Mouse (Mus musculus) small intestine, adult 2 months (tissue): ENCODE results near the gene 1700020N01Rik. TPM values are rescaled to one million over a fixed set of nuclear protein-coding genes. Genes with fewer than 3 reads are reported as not detected.
A peak's percentile ranks its signal among the peaks of the same experiment; 100 is the strongest.

Experiments used
- H3K27ac ChIP-seq: fragments of 200-500 bp; 2 replicates; pipeline ENCODE4 v1.5.1; 2012; ENCODE audit warnings: low read depth, low read length, control low read depth, inconsistent platforms; ENCODE audit not compliant: insufficient read depth
- H3K27me3 ChIP-seq: fragments of 200-500 bp; 2 replicates; pipeline ENCODE4 v1.6.1; 2012; ENCODE audit warnings: mild to moderate bottlenecking, moderate library complexity, low read length, inconsistent platforms; ENCODE audit not compliant: control insufficient read depth, insufficient read depth
- H3K36me3 ChIP-seq: fragments of 200-500 bp; 2 replicates; pipeline ENCODE4 v1.6.1; 2012; ENCODE audit warnings: mild to moderate bottlenecking, low read length, control low read depth, inconsistent platforms; ENCODE audit not compliant: control insufficient read depth, insufficient read depth
- H3K4me1 ChIP-seq: fragments of 200-500 bp; 2 replicates; pipeline ENCODE4 v1.6.1; 2012; ENCODE audit warnings: low read length, inconsistent platforms, mixed read lengths; ENCODE audit not compliant: control insufficient read depth, insufficient read depth, insufficient read length
- H3K4me3 ChIP-seq: fragments of 200-500 bp; 2 replicates; pipeline ENCODE4 v1.5.1; 2012; ENCODE audit warnings: low read depth, mild to moderate bottlenecking, control low read depth, inconsistent platforms, low read length, moderate library complexity
- CTCF ChIP-seq: fragments of 200-500 bp; IDR thresholded peaks from 2 replicates; pipeline ENCODE4 v1.5.1; 2012; ENCODE audit warnings: low read depth, mild to moderate bottlenecking, control low read depth, inconsistent platforms, low read length, moderate library complexity, mixed read lengths; ENCODE audit not compliant: insufficient replicate concordance, insufficient read length; ENCODE audit errors: extremely low read depth
- POLR2A ChIP-seq: fragments of 200-500 bp; IDR thresholded peaks from 2 replicates; pipeline ENCODE4 v1.6.1; 2012; ENCODE audit warnings: low read depth, mild to moderate bottlenecking, control low read depth, inconsistent platforms, low read length, moderate library complexity
- WGBS: fragments of 180-500 bp; shearing (Covaris S2); methylation state at CpG from one replicate; pipeline ENCODE4 v1.1.7; 2018; 5-methylcytosine and 5-hydroxymethylcytosine counted together
- polyA plus RNA-seq: library from polyadenylated mRNA; depleted of rRNA; stranded (reverse); fragments of >200 nt; gene quantifications from 2 replicates; pipeline ENCODE4 v1.2.3, GENCODE M21; 2012

1700020N01Rik gene
- polyA plus RNA-seq, 1 experiment = 0.11 TPM

- TF ChIP-seq CTCF (no peak), POLR2A (no peak)
- peak overlapping the region; percentile 78; the same call in 1 of the 2 replicates for H3K27ac ChIP-seq
- H3K4me3 ChIP-seq = no peak overlapping the region
- no peaks in the 10 kb centered on the region for H3K27me3 ChIP-seq
- H3K36me3 ChIP-seq = no peaks in the 10 kb centered on the region
- 20% methylated on average over 4 of the region's 4 CpGs for WGBS
- H3K4me1 ChIP-seq = peaks cover 21% of the 10 kb centered on the region; the same call in 1 of the 2 replicates
These were observed 19.2 kb upstream of the 1700020N01Rik start for GRCm38 (mm10) chr10:21573713-21574112.

DNA sequence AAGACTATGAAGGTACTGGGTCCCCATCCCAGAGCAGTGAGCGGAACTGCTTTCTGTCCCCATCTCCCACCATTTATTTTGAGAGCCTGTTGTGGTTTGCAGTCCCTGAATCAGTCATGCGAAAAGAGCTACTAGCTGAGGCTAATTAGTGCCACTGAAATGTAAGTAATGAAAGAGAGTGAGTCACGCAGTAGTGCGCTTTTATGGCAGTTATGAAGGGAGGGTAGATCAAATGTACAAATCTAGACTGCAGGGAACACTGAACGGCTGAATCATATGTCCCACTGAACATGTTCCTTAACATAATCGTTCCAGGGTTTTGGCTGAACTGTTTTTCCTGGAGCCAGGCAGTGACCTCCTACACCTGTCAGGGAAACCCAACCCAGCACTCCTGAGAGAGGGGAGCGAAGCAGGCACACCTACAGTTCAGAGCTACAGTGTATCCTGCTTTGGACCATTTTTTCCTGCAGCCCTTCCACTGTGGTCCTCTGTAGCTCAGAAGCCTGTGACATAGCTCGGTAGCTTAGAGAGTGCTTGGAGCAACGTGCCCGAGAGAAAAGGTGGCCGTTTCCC lies 17.1 kb upstream of the 1700020N01Rik start:
- Histone ChIP-seq H3K4me1 (peaks cover 19% of the 10 kb centered on the region; the same call in 1 of the 2 replicates), H3K27me3 (no peaks in the 10 kb centered on the region), H3K36me3 (no peaks in the 10 kb centered on the region), H3K27ac (peak overlapping the region; percentile 92), H3K4me3 (no peak overlapping the region)
- 55% methylated on average over 11 of the region's 11 CpGs for WGBS
- TF ChIP-seq POLR2A (no peak), CTCF (no peak)

- TF ChIP-seq CTCF = no peak
- TF ChIP-seq POLR2A = no peak
- no peaks in the 10 kb centered on the region for H3K36me3 ChIP-seq
These were observed 15.1 kb upstream of the 1700020N01Rik start for GRCm38 (mm10) chr10:21577798-21578197.

DNA sequence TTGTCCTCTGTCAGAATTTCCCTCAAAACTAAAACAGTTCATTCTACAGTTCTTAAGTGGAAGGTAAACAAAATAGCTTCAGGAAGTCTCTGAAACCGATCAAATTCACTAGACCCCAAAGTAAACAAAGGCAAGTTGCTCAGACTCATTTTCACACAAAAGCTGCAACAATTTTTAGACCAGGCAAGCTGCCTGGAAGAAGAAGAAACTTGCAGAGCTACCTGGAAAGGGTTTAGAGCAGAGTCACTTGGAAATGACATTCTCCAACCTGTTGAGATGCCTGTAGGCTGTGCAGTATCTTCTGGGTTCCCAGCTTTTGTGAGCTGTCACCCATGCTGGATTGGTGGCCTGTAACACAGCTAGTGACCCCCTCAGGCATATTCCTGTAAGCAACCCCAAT lies 11.4 kb upstream of the 1700020N01Rik start:
- Histone ChIP-seq H3K27ac (no peak overlapping the region), H3K4me3 (no peak overlapping the region), H3K27me3 (no peaks in the 10 kb centered on the region), H3K36me3 (no peaks in the 10 kb centered on the region), H3K4me1 (peaks cover 4% of the 10 kb centered on the region; the same call in 1 of the 2 replicates)
- no peak for TF ChIP-seq POLR2A
- TF ChIP-seq CTCF = no peak
- WGBS = 68% methylated on average over 1 of the region's 1 CpGs

More at GRCm38 (mm10) chr10:21577798-21578197, 15.1 kb upstream of the 1700020N01Rik start:
- Histone ChIP-seq H3K27me3 (no peaks in the 10 kb centered on the region), H3K4me3 (no peak overlapping the region), H3K27ac (no peak overlapping the region), H3K4me1 (peaks cover 16% of the 10 kb centered on the region; the same call in 1 of the 2 replicates)
- 90% methylated on average over 6 of the region's 6 CpGs for WGBS

DNA sequence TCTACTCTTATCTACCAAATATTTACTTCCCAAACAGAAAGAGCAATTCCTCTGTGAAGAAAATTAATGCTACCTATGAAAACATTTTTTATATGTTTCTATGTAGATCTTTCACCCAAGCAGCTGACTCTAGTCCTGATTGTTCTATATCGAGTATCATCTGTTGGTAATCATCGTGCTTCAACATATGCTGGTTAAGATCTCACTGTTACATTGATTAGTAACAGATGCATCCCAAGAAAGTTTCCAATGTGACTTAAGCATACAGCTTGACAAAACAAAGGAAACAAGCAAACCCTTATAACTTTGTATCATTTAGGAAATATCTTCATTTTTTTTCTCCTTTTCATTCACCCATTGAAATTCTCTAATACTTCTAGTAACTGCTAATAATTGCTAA lies 5.9 kb upstream of the 1700020N01Rik start:
- Histone ChIP-seq H3K27me3 (no peaks in the 10 kb centered on the region), H3K4me1 (peaks cover 2% of the 10 kb centered on the region; the same call in 1 of the 2 replicates), H3K4me3 (no peak overlapping the region), H3K27ac (no peak overlapping the region), H3K36me3 (no peaks in the 10 kb centered on the region)
- 77% methylated on average over 2 of the region's 2 CpGs for WGBS
- TF ChIP-seq POLR2A = no peak
- TF ChIP-seq CTCF = no peak

- no peak overlapping the region for H3K27ac ChIP-seq
- H3K4me1 ChIP-seq = peaks cover 2% of the 10 kb centered on the region; the same call in 1 of the 2 replicates
- H3K4me3 ChIP-seq = no peak overlapping the region
- WGBS = 85% methylated on average over 4 of the region's 4 CpGs
- H3K27me3 ChIP-seq = no peaks in the 10 kb centered on the region
- no peak for TF ChIP-seq CTCF
- no peak for TF ChIP-seq POLR2A
- H3K36me3 ChIP-seq = no peaks in the 10 kb centered on the region
These were observed 4.7 kb upstream of the 1700020N01Rik start for GRCm38 (mm10) chr10:21588007-21588852.

- no peak overlapping the region for H3K27ac ChIP-seq
- H3K4me1 ChIP-seq = peaks cover 10% of the 10 kb centered on the region
- WGBS = 29% methylated on average over 5 of the region's 5 CpGs
- no peaks in the 10 kb centered on the region for H3K27me3 ChIP-seq
- TF ChIP-seq POLR2A (no peak), CTCF (peak; percentile 65; the same call in 1 of the 2 replicates)
- H3K36me3 ChIP-seq = no peaks in the 10 kb centered on the region
- no peak overlapping the region for H3K4me3 ChIP-seq
These were observed 8.0 kb downstream of the 1700020N01Rik start for GRCm38 (mm10) chr10:21600931-21601330.
